Mouse (Mus musculus) liver, embryonic 11.5 days (tissue): ENCODE measurements around the gene Pnpla6. TPM values are rescaled to one million over a fixed set of nuclear protein-coding genes. Genes with fewer than 3 reads are reported as not detected.

Source experiments
- ATAC-seq: fragments of 200-750 bp; cut with Nextera tagmentation; replicated peaks from 2 replicates; pipeline ENCODE4 v1.8.0; 2017; ENCODE audit warnings: moderate number of reproducible peaks, mild to moderate bottlenecking, moderate TSS enrichment, moderate library complexity; ENCODE audit not compliant: low FRiP score
- DNase-seq: peaks from one replicate; pipeline ENCODE4 v3.0.0-alpha.2; 2017; ENCODE audit warnings: low spot score
- H3K27ac ChIP-seq: fragments of 300-500 bp; sonication (generic); 2 replicates; pipeline ENCODE4 v1.5.1; 2014; ENCODE audit warnings: mild to moderate bottlenecking, low read depth, low read length, control low read depth
- H3K27me3 ChIP-seq: fragments of 300-500 bp; sonication (generic); replicated peaks from 2 replicates; pipeline ENCODE4 v1.6.1; 2014; ENCODE audit warnings: low read length, mixed read lengths; ENCODE audit not compliant: control insufficient read depth, insufficient read depth
- H3K36me3 ChIP-seq: fragments of 300-500 bp; sonication (generic); 2 replicates; pipeline ENCODE4 v1.6.1; 2014; ENCODE audit warnings: mild to moderate bottlenecking, low read length, moderate library complexity, mixed read lengths; ENCODE audit not compliant: control insufficient read depth, insufficient read depth
- H3K4me1 ChIP-seq: fragments of 300-500 bp; sonication (generic); replicated peaks from 2 replicates; pipeline ENCODE4 v1.6.1; 2014; ENCODE audit warnings: low read length, mixed read lengths; ENCODE audit not compliant: control insufficient read depth, insufficient read depth
- H3K4me2 ChIP-seq: fragments of 300-500 bp; sonication (generic); 2 replicates; pipeline ENCODE4 v1.6.1; 2014; ENCODE audit warnings: mild to moderate bottlenecking, control low read depth, moderate library complexity
- H3K4me3 ChIP-seq: fragments of 300-500 bp; sonication (generic); 2 replicates; pipeline ENCODE4 v1.5.1; 2014; ENCODE audit warnings: low read depth, low read length, control low read depth
- H3K9ac ChIP-seq: fragments of 300-500 bp; sonication (generic); 2 replicates; pipeline ENCODE4 v1.6.1; 2014; ENCODE audit warnings: low read depth, low read length, control low read depth
- H3K9me3 ChIP-seq: fragments of 300-500 bp; sonication (generic); 2 replicates; pipeline ENCODE4 v1.6.1; 2016; ENCODE audit warnings: low read length, inconsistent platforms, mixed read lengths; ENCODE audit not compliant: control insufficient read depth
- WGBS: fragments of 180-500 bp; shearing (Covaris S2); extraction: QIAGEN DNeasy Blood & Tissue Kit; methylation state at CpG from one replicate; pipeline ENCODE4 v1.1.7; 2014; 5-methylcytosine and 5-hydroxymethylcytosine counted together
- polyA plus RNA-seq: library from polyadenylated mRNA; unstranded; fragments of >200 nt; fragmentation: Nextera tagmentation; extraction: Ambion mirVana; gene quantifications from 2 replicates; pipeline ENCODE4 v1.2.1, GENCODE M21; 2014

The Pnpla6 gene
- polyA plus RNA-seq, 1 experiment from 2014 or later: 22.9 TPM

DNA sequence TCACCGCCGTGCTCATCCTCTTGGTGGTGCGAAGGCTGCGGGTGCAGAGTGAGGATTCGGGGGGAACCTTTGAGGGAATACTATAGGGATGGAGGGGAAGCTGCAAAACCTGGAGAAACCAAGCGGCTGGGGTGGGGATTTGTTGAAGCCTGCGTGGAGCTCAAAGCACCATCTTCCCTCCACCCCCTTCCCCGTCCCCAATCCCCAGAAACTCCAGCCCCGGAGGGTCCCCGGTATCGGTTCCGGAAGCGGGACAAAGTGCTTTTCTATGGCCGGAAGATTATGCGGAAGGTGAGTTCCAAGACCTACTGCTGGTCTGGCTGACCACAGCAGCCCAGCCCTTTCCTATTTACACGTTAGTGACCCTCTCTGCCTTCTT, 1.9 kb downstream of the Pnpla6 start:
- Histone ChIP-seq H3K27me3 (no peaks in the 10 kb centered on the region), H3K27ac (peak overlapping the region; percentile 67), H3K36me3 (peaks cover 11% of the 10 kb centered on the region; the same call in 1 of the 2 replicates), H3K9me3 (no peaks in the 10 kb centered on the region), H3K4me2 (peak overlapping the region; percentile 99), H3K9ac (peak overlapping the region; percentile 73), H3K4me1 (peaks cover 17% of the 10 kb centered on the region), H3K4me3 (peak overlapping the region; percentile 82)
- ATAC-seq: no peak
- peak; percentile 47 for DNase-seq
- 4% methylated on average over 16 of the region's 16 CpGs for WGBS

- no peak overlapping the region for H3K4me3 ChIP-seq
- peaks cover 17% of the 10 kb centered on the region; the same call in 1 of the 2 replicates for H3K36me3 ChIP-seq
These were observed 7.0 kb downstream of the Pnpla6 start for GRCm38 (mm10) chr8:3522007-3522697.

GRCm38 (mm10) chr8:3530816-3531215, 15.6 kb downstream of the Pnpla6 start:
- H3K9ac ChIP-seq: no peak overlapping the region
- H3K4me1 ChIP-seq: no peaks in the 10 kb centered on the region
- H3K27ac ChIP-seq: no peak overlapping the region
- WGBS: 79% methylated on average over 5 of the region's 5 CpGs
- H3K4me2 ChIP-seq: no peak overlapping the region
- H3K36me3 ChIP-seq: peaks cover 17% of the 10 kb centered on the region; the same call in 1 of the 2 replicates
- ATAC-seq (no peak), DNase-seq (no peak)
- no peak overlapping the region for H3K4me3 ChIP-seq
- no peaks in the 10 kb centered on the region for H3K9me3 ChIP-seq
- H3K27me3 ChIP-seq: no peaks in the 10 kb centered on the region

More at GRCm38 (mm10) chr8:3522007-3522697, 7.0 kb downstream of the Pnpla6 start:
- ATAC-seq (peak; percentile 97), DNase-seq (no peak)
- WGBS: 70% methylated on average over 13 of the region's 13 CpGs
- no peak overlapping the region for H3K9ac ChIP-seq
- H3K4me2 ChIP-seq: peak overlapping the region; percentile 43
- H3K27me3 ChIP-seq: no peaks in the 10 kb centered on the region
- H3K27ac ChIP-seq: peak overlapping the region; percentile 55
- H3K9me3 ChIP-seq: no peaks in the 10 kb centered on the region
- peaks cover 18% of the 10 kb centered on the region for H3K4me1 ChIP-seq

DNA sequence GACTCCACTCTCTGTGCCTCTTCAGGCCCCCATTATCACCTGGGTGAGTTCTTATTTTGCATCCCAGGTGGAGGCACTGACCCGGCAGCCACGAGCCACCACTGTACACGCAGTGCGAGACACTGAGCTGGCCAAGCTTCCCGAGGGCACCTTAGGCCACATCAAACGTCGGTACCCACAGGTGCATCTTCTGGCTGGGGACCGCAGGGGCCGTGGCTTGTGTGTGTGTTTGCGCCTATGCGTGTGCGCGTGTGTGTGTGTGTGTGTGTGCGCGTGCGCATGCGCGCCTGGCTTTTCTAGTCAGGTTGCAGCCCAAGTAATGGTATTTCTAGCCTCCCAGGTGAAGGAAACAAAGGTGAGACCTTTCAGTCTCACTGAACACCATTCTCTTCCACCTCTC, 16.8 kb downstream of the Pnpla6 start:
- Histone ChIP-seq H3K9ac (no peak overlapping the region), H3K4me2 (no peak overlapping the region), H3K36me3 (peaks cover 12% of the 10 kb centered on the region; the same call in 1 of the 2 replicates), H3K27ac (no peak overlapping the region), H3K4me1 (peaks cover 4% of the 10 kb centered on the region; the same call in 1 of the 2 replicates), H3K27me3 (no peaks in the 10 kb centered on the region), H3K9me3 (no peaks in the 10 kb centered on the region), H3K4me3 (no peak overlapping the region)
- ATAC-seq (no peak), DNase-seq (no peak)
- WGBS: 94% methylated on average over 18 of the region's 18 CpGs

GRCm38 (mm10) chr8:3536053-3536841, 21.1 kb downstream of the Pnpla6 start:
- peak; percentile 84 for ATAC-seq
- no peaks in the 10 kb centered on the region for H3K9me3 ChIP-seq
- H3K4me3 ChIP-seq: no peak overlapping the region
- no peak overlapping the region for H3K9ac ChIP-seq
- H3K36me3 ChIP-seq: peaks cover 19% of the 10 kb centered on the region; the same call in 1 of the 2 replicates
- H3K4me2 ChIP-seq: peak overlapping the region; percentile 39
- H3K27me3 ChIP-seq: no peaks in the 10 kb centered on the region
- no peak overlapping the region for H3K27ac ChIP-seq
- DNase-seq: no peak
- peaks cover 4% of the 10 kb centered on the region; the same call in 1 of the 2 replicates for H3K4me1 ChIP-seq
- WGBS: 54% methylated on average over 15 of the region's 15 CpGs

DNA sequence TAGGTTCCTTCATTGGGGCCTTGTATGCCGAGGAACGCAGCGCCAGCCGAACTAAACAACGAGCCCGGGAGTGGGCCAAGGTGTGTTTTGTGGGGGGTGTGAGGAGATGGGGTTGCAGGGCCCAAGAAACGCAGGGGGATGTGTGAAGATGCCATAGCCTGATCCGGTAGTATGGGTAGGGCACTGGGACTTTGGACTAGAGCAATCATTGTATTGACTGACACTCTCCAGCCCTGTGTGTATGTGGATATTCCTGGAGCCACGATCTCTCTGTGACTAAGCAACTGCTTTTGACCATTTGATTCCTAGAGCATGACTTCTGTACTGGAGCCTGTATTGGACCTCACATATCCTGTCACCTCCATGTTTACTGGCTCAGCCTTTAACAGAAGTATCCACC, 21.8 kb downstream of the Pnpla6 start:
- ATAC-seq (no peak), DNase-seq (no peak)
- 93% methylated on average over 9 of the region's 9 CpGs for WGBS
- H3K27ac ChIP-seq: no peak overlapping the region
- H3K4me3 ChIP-seq: no peak overlapping the region
- peaks cover 15% of the 10 kb centered on the region; the same call in 1 of the 2 replicates for H3K36me3 ChIP-seq
- H3K9me3 ChIP-seq: no peaks in the 10 kb centered on the region
- H3K4me1 ChIP-seq: peaks cover 4% of the 10 kb centered on the region; the same call in 1 of the 2 replicates
- H3K27me3 ChIP-seq: no peaks in the 10 kb centered on the region
- H3K9ac ChIP-seq: no peak overlapping the region
- H3K4me2 ChIP-seq: no peak overlapping the region

DNA sequence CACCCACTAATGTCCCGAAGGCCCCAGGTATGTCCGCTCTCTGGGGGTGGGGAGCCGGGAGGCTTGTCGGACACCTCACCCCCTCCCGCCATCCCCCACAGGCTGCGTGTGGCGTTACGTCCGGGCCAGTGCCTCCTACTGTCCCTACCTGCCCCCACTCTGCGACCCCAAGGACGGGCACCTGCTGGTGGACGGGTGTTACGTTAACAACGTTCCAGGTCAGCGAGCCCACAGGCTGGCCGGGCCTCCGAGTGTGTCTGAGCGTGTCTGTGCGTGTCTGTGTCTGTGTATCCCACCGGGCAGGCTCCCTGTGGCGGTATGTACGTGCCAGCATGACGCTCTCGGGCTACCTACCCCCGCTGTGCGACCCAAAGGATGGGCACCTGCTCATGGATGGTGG, 22.5 kb downstream of the Pnpla6 start:
- no peak overlapping the region for H3K4me2 ChIP-seq
- 94% methylated on average over 26 of the region's 26 CpGs for WGBS
- peaks cover 15% of the 10 kb centered on the region; the same call in 1 of the 2 replicates for H3K36me3 ChIP-seq
- peaks cover 4% of the 10 kb centered on the region; the same call in 1 of the 2 replicates for H3K4me1 ChIP-seq
- H3K27me3 ChIP-seq: no peaks in the 10 kb centered on the region
- H3K9me3 ChIP-seq: no peaks in the 10 kb centered on the region
- no peak overlapping the region for H3K27ac ChIP-seq
- no peak overlapping the region for H3K9ac ChIP-seq
- no peak overlapping the region for H3K4me3 ChIP-seq
- ATAC-seq: no peak
- DNase-seq: no peak

DNA sequence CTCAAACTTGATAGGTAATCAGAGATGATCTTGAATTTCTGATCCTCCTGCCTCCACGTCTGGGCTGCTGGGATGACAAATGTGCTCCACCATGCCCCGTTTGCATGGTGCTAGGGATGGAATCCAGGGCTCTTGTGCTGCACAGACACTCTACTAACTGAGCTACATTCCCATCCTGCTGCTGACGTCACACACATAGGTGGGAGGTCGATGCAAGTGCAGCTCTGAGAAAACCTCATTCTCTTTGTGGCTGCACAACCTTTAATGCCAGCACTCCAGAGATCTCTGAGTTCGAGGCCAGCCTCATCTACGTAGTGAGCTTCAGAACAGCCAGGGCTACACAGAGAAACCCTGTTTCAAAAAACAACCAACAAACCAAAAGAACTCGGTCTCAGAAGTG, 24.0 kb downstream of the Pnpla6 start:
- H3K4me1 ChIP-seq: peaks cover 4% of the 10 kb centered on the region; the same call in 1 of the 2 replicates
- 81% methylated on average over 7 of the region's 7 CpGs for WGBS
- H3K27ac ChIP-seq: no peak overlapping the region
- H3K27me3 ChIP-seq: no peaks in the 10 kb centered on the region
- H3K36me3 ChIP-seq: peaks cover 24% of the 10 kb centered on the region
- H3K4me3 ChIP-seq: no peak overlapping the region
- ATAC-seq: no peak
- no peaks in the 10 kb centered on the region for H3K9me3 ChIP-seq
- H3K4me2 ChIP-seq: no peak overlapping the region
- no peak for DNase-seq
- no peak overlapping the region for H3K9ac ChIP-seq
